Mouse (Mus musculus) mesoderm, embryonic 11.5 days (tissue): ENCODE data around the gene Top3a.
"Not testable (repeated sequence)": the region's sequence is repeated elsewhere in the genome, so short reads cannot be mapped to it uniquely, and the experiment has no call there.

Experiments used
- DNase-seq: peaks from one replicate; pipeline ENCODE4 v3.0.0-alpha.2; 2012; ENCODE audit warnings: low read depth, low spot score

Gene Top3a

GRCm38 (mm10) chr11:60776829-60777740 lies at the start of gene Top3a, which contains the start of gene Smcr8:
Gene Top3a (minus strand): TSS chr11:60777365.
Gene Smcr8 (plus strand): TSS chr11:60777524.
- DNase-seq: peak; percentile 91

GRCm38 (mm10) chr11:60826700-60827099 lies 49.5 kb upstream of the Top3a start:
- no peak for DNase-seq

- no peak for DNase-seq
These were observed 48.0 kb upstream of the Top3a start for GRCm38 (mm10) chr11:60825191-60825590.

GRCm38 (mm10) chr11:60823771-60824170 lies 46.6 kb upstream of the Top3a start:
- no peak for DNase-seq

GRCm38 (mm10) chr11:60816398-60816797 lies 39.2 kb upstream of the Top3a start:
- DNase-seq: no peak

- not testable (repeated sequence) for DNase-seq
These were observed 34.5 kb upstream of the Top3a start, which contains the start of gene Shmt1 for GRCm38 (mm10) chr11:60811618-60812017. Gene Shmt1 (minus strand): TSS chr11:60811718.

GRCm38 (mm10) chr11:60811054-60811460 lies 33.9 kb upstream of the Top3a start:
- DNase-seq: peak; percentile 94

GRCm38 (mm10) chr11:60810046-60810965 lies 33.1 kb upstream of the Top3a start:
- no peak for DNase-seq

GRCm38 (mm10) chr11:60809546-60809945 lies 32.4 kb upstream of the Top3a start:
- DNase-seq: no peak

GRCm38 (mm10) chr11:60808286-60809070 lies 31.3 kb upstream of the Top3a start:
- no peak for DNase-seq

- no peak for DNase-seq
These were observed 23.7 kb upstream of the Top3a start for GRCm38 (mm10) chr11:60800892-60801291.

- no peak for DNase-seq
These were observed 22.8 kb upstream of the Top3a start for GRCm38 (mm10) chr11:60799977-60800376.

- DNase-seq: no peak
These were observed 19.2 kb upstream of the Top3a start for GRCm38 (mm10) chr11:60796342-60796741.

GRCm38 (mm10) chr11:60790472-60790871 lies 13.3 kb upstream of the Top3a start:
- DNase-seq: no peak

GRCm38 (mm10) chr11:60787595-60787994 lies 10.4 kb upstream of the Top3a start:
- no peak for DNase-seq

GRCm38 (mm10) chr11:60784179-60784922 lies 7.2 kb upstream of the Top3a start:
- DNase-seq: no peak

- DNase-seq: no peak
These were observed 2.6 kb upstream of the Top3a start for GRCm38 (mm10) chr11:60779673-60780189.

- DNase-seq: no peak
These were observed 721 bp upstream of the Top3a start for GRCm38 (mm10) chr11:60777801-60778370.

- DNase-seq: no peak
These were observed 897 bp downstream of the Top3a start for GRCm38 (mm10) chr11:60776107-60776828.
